Mouse (Mus musculus) limb, embryonic 14.5 days (tissue): ENCODE data around the gene Dnah2. TPM values are rescaled to one million over a fixed set of nuclear protein-coding genes. Genes with fewer than 3 reads are reported as not detected.
A peak's percentile ranks its signal among the peaks of the same experiment; 100 is the strongest.

Experiments
- ATAC-seq: fragments of 200-750 bp; cut with Nextera tagmentation; 2 replicates; pipeline ENCODE4 v1.8.0; 2017; ENCODE audit warnings: low read depth, moderate number of reproducible peaks, moderate TSS enrichment; ENCODE audit not compliant: low FRiP score
- DNase-seq: peaks from one replicate; pipeline ENCODE4 v3.0.0-alpha.2; 2015; ENCODE audit warnings: low spot score
- H3K27ac ChIP-seq: fragments of 300-500 bp; sonication (generic); replicated peaks from 2 replicates; pipeline ENCODE4 v1.5.1; 2014; ENCODE audit warnings: low read depth, mild to moderate bottlenecking, low read length, moderate library complexity, mixed read lengths
- H3K27me3 ChIP-seq: fragments of 300-500 bp; sonication (generic); 2 replicates; pipeline ENCODE4 v1.6.1; 2014; ENCODE audit warnings: low read length, mixed read lengths; ENCODE audit not compliant: control insufficient read depth, insufficient read depth
- H3K36me3 ChIP-seq: fragments of 300-500 bp; sonication (generic); 2 replicates; pipeline ENCODE4 v1.6.1; 2014; ENCODE audit warnings: mild to moderate bottlenecking, low read length, moderate library complexity, mixed read lengths; ENCODE audit not compliant: control insufficient read depth, insufficient read depth
- H3K4me1 ChIP-seq: fragments of 300-500 bp; sonication (generic); 2 replicates; pipeline ENCODE4 v1.6.1; 2014; ENCODE audit warnings: antibody characterized with exemption, low read length, mixed read lengths; ENCODE audit not compliant: control insufficient read depth, insufficient read depth
- H3K4me2 ChIP-seq: fragments of 300-500 bp; sonication (generic); replicated peaks from 2 replicates; pipeline ENCODE4 v1.6.1; 2014; ENCODE audit warnings: low read depth, mild to moderate bottlenecking, low read length, moderate library complexity; ENCODE audit not compliant: severe bottlenecking
- H3K4me3 ChIP-seq: fragments of 300-500 bp; sonication (generic); replicated peaks from 2 replicates; pipeline ENCODE4 v1.5.1; 2014; ENCODE audit warnings: low read length
- H3K9ac ChIP-seq: fragments of 300-500 bp; sonication (generic); 2 replicates; pipeline ENCODE4 v1.6.1; 2014; ENCODE audit warnings: mild to moderate bottlenecking, low read depth, low read length, moderate library complexity; ENCODE audit not compliant: severe bottlenecking
- H3K9me3 ChIP-seq: fragments of 300-500 bp; sonication (generic); 2 replicates; pipeline ENCODE4 v1.6.1; 2016; ENCODE audit warnings: low read length; ENCODE audit not compliant: control insufficient read depth
- POLR2A ChIP-seq: fragments of 200-500 bp; IDR thresholded peaks from 2 replicates; pipeline ENCODE4 v1.8.0; 2012; ENCODE audit warnings: inconsistent platforms, mild to moderate bottlenecking, moderate library complexity, borderline replicate concordance; ENCODE audit not compliant: insufficient read depth, insufficient read length; ENCODE audit errors: extremely low read depth
- WGBS: fragments of 180-500 bp; shearing (Covaris S2); extraction: QIAGEN DNeasy Blood & Tissue Kit; methylation state at CpG from one replicate; pipeline ENCODE4 v1.1.7; 2014; 5-methylcytosine and 5-hydroxymethylcytosine counted together
- polyA plus RNA-seq, 2 experiments: library from polyadenylated mRNA; depleted of rRNA in 1 of 2; stranded (reverse) in 1 of 2; unstranded in 1 of 2; fragments of >200 nt; fragmentation: Nextera tagmentation in 1 of 2; extraction: Ambion mirVana in 1 of 2; gene quantifications; 2 replicates each; pipeline versions ENCODE4 v1.2.1 to v1.2.3; 2012 to 2014

Gene Dnah2
- polyA plus RNA-seq, 2 experiments = 4.2 to 4.7 TPM

DNA sequence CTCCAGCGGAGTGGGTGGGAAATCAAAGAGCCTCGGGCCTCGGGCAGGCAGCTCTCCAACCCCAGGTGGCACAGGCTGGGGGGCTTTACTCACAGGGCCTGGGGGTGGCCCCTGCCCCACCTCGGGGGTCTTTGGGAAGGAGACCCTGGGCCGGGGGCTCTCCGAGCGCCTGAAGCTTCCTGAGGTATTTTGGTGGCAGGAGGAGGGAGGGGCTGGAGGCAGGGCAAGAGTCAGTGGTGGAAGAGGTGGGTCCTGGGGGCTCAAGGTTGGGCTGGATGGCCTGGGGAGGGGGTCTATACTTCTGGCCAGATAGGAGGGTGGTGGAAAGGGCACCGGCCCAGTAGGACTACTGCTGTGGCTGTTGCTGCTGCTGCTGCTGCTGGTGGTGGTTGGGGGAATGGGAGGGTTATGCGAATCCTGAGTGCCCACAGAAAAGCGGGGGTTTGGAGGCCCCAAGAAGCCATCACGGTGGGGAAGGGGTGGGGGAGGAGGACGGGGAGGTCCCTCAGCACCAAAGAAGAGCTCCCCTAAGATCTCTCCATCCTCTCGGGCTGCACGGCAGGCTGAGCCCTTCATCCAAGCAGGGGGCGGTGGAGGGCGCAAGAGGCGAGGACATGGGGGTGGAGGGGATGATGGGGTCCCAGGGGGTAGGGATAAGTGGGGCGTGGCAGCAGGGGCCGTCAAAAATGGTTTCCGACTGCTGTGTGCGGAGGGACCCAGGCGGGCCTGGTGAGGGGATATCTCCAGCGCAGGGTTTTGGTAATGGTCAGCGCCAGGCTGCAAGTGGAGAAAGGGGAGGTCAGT, 143.3 kb downstream of the Dnah2 start:
- Histone ChIP-seq H3K36me3 (peaks cover 77% of the 10 kb centered on the region), H3K9ac (no peak overlapping the region), H3K4me2 (no peak overlapping the region), H3K27me3 (no peaks in the 10 kb centered on the region), H3K9me3 (no peaks in the 10 kb centered on the region), H3K4me1 (peaks cover 3% of the 10 kb centered on the region; the same call in 1 of the 2 replicates), H3K4me3 (no peak overlapping the region), H3K27ac (no peak overlapping the region)
- DNase-seq (no peak), ATAC-seq (no peak)
- WGBS = 87% methylated on average over 22 of the region's 24 CpGs
- TF ChIP-seq POLR2A = no peak

DNA sequence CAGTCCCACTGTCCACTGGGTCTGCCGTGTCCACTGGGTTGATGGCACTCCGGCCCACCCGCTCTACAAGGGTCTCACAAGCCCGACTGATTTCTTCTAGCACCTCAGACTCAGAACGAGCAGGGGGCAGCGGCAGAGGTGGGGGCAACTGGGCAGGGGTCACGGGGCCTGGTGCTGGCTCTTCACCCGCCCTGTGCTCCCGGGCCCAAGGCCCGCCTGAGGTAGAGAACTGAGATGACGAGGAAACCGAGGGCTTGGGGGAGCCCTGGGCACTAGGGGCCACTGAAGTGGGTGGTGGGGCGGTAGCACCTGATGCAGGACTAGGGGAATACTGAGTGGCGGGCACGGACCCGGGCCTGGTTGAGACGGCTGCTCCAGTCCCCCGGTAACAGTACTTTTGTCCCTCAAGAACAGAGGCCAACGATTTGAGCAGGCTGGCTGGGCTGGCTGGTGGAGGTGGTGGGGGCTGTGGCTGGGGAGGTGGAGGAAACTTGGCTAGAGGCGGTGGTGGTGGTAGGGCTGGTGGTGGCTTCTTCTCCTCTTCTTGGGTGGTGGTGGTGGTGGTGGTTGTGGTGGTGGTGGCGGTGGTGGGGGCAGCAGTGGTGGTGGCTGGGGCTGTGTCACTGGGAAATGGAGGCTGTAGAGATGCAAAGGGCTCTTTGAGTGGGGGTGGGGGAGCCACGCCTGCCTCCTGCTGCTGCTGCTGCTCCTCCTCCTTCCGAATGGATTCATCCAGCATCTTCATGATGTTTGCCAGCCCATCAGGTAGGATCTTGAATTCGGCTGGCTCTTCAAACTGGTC, 144.1 kb downstream of the Dnah2 start:
- H3K4me2 ChIP-seq = no peak overlapping the region
- H3K9me3 ChIP-seq = no peaks in the 10 kb centered on the region
- no peak for TF ChIP-seq POLR2A
- H3K27me3 ChIP-seq = no peaks in the 10 kb centered on the region
- ATAC-seq = no peak
- no peak overlapping the region for H3K9ac ChIP-seq
- DNase-seq = no peak
- WGBS = 90% methylated on average over 24 of the region's 24 CpGs
- H3K36me3 ChIP-seq = peaks cover 85% of the 10 kb centered on the region
- H3K27ac ChIP-seq = no peak overlapping the region
- H3K4me3 ChIP-seq = no peak overlapping the region
- peaks cover 4% of the 10 kb centered on the region for H3K4me1 ChIP-seq

- ATAC-seq = no peak
- WGBS = 90% methylated on average over 34 of the region's 38 CpGs
- TF ChIP-seq POLR2A = no peak
- Histone ChIP-seq H3K4me2 (no peak overlapping the region), H3K4me3 (no peak overlapping the region), H3K27ac (no peak overlapping the region), H3K9me3 (no peaks in the 10 kb centered on the region), H3K4me1 (peaks cover 10% of the 10 kb centered on the region), H3K9ac (no peak overlapping the region), H3K36me3 (peaks cover 92% of the 10 kb centered on the region), H3K27me3 (no peaks in the 10 kb centered on the region)
- DNase-seq = no peak
These were observed 145.0 kb downstream of the Dnah2 start for GRCm38 (mm10) chr11:69403691-69404594.

GRCm38 (mm10) chr11:69401987-69402386, 146.9 kb downstream of the Dnah2 start:
- Histone ChIP-seq H3K4me2 (no peak overlapping the region), H3K27me3 (no peaks in the 10 kb centered on the region), H3K9ac (no peak overlapping the region), H3K9me3 (no peaks in the 10 kb centered on the region), H3K4me3 (no peak overlapping the region), H3K27ac (no peak overlapping the region), H3K4me1 (peaks cover 20% of the 10 kb centered on the region), H3K36me3 (peaks cover 85% of the 10 kb centered on the region)
- no peak for DNase-seq
- ATAC-seq = no peak
- 87% methylated on average over 12 of the region's 12 CpGs for WGBS
- no peak for TF ChIP-seq POLR2A

GRCm38 (mm10) chr11:69401210-69401637, 147.7 kb downstream of the Dnah2 start:
- peak; percentile 96 for DNase-seq
- 17% methylated on average over 22 of the region's 22 CpGs for WGBS
- TF ChIP-seq POLR2A = no peak
- Histone ChIP-seq H3K27ac (no peak overlapping the region), H3K4me2 (no peak overlapping the region), H3K36me3 (peaks cover 77% of the 10 kb centered on the region), H3K9ac (no peak overlapping the region), H3K4me3 (no peak overlapping the region), H3K9me3 (no peaks in the 10 kb centered on the region), H3K27me3 (no peaks in the 10 kb centered on the region), H3K4me1 (peaks cover 27% of the 10 kb centered on the region)
- peak; percentile 54 for ATAC-seq
